Mouse (Mus musculus): ENCODE results near the gene Fgf8.

The Fgf8 gene

DNA sequence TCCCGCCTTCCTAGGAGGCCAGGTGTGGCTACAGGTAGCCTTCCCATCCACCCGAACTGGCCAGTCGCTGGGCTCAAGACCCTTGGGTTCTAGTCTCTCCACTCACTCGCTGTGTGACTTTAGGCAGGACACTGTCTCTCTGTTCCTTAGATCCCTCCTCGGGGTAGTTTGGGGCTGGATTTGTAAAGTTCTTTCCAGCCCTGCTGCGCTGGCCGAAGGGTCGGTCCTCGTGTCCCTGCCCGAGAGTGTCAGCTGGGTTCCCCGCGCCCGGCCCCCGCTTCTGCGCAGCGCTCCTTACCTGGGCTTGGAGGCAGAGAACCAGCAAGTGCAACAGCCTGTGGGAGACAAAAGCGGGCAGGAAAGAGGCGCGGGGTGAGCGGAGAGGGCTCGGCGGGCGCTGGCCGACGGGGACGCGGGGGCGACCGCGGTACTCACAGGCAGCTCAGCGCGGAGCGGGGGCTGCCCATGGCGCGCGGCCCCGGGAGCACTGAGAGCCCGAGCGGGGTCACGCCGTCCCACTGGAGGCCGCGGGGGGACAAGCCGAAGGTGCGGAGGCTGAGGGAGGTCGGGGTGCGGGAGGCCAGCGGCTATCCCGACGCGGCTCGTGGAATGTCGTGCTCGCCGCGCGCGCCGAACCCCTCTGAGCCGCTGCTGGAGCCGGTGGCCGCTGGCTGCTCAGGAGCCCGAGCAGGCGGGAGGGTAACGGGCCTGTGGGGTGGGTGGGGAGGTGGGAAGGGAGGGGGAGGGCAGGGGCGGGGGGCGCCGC, at the start of gene Fgf8:
Fgf8 (minus strand) TSS at position 698 of the 766 bp plus-strand sequence.
- no peak for DNase-seq

DNA sequence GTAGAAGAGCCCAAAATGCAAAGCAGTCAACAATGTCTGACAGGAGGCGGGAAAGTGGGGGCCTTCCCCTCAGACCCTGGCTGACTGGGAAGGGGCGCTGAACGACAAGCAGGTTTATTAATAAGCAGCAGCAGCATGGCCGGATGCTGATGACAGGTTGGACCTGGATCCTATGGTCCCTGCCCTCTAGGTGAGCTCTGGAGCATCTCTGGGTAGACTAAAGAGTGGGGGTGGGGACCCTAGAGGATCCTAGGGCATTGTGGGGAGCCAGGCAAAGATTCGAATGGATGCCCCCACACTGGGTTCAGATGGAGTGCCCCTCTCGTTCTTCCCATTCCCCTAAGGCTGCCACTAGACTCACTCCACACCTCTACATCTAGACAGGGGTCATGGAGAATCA, 49.7 kb upstream of the Fgf8 start:
- DNase-seq: no peak

DNA sequence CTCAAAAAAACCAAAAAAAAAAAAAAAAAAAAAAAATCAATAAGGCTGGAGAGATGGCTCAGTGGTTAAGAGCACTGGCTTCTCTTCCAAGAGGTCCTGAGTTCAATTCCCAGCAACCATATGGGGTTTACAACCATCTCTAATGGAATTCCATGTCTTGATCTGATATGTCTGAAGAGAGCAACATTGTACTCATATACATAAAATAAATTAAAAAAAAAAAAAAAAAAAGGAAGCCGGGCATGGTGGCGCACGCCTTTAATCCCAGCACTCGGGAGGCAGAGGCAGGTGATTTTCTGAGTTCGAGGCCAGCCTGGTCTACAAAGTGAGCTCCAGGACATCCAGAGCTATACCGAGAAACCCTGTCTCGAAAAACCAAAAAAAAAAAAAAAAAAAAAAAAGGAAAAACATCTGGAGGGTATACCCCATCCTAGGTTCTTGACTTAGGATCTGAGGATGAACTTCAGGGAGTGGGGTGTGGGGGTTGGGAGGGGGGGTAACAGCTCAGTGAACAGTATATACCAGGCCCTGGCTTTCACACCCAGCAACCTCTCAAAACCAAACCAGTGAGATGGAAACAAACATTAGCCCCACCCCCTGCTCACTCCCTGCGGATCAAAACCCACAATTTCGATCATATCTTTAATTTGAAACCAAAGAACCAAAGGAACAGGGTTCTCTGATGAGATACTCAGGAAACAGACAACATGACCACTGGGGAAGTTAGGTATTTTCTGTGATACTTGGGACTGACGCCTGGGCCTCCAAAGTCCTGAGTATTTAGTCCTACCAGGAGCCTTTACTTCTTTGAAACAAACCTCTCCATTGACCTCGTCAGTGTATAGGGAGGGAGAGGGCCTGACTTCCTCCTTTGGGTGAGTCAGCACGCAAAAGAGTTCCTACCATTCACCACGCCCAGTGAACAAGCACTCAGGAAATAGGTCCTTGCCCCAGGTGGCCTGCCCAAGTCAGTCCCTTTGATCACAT, 47.5 kb upstream of the Fgf8 start:
- DNase-seq: no peak

DNA sequence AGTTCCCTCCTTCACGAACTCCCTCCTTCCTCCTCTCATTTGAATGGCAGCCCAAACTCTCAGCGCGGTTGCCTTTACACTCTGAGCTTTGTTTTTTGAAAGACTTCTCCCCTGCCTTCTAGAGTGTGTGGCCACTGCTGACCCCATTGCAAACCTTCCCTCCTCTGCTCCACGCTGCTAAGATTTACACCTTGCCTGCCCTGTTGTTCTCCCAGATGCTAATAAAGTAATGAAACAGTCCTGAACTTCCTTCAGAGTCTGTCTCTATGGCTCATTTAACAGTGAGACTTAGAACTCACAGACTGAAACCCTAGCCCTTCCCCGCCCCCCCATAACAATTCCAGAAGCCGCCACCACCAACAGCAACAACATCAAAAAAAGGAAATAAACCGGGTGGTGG, 46.6 kb upstream of the Fgf8 start:
- DNase-seq: no peak

DNA sequence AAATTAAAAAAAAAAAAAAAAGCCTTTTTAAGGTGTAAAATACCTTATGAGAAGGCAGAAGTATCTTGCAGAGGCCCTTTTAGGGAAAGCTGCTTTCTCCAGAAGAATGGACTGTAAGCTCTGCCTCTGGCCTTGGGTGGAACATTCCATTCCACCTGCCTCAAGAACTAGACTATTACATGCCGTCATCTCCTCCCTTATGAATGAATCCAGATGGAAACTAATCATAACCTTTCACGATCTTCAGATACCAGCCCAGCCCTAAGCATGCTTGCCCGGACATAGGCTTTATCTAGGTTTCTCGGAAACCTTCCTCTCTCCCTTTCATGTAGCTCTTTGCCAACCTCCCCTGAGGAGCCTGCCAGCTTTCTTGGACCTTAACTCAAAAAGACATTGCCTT, 45.6 kb upstream of the Fgf8 start:
- no peak for DNase-seq

DNA sequence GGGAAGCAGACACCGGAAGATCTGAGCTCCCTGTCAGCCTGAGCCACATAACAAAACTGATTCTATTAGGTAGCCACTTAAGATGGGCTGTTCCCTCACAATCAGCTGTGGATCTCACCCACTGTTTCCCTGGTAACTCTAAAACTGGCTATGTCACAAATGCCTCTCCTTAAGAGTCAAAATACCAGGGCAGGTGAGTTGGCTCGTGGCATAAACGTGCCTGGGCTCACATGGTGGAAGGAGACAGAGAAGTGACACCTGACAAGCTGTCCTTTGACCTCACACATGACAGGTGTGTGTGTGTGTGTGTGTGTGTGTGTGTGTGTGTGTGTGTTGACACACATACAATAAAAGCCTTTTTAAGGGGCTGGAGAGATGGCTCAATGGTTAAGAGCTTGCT, 44.7 kb upstream of the Fgf8 start:
- no peak for DNase-seq

DNA sequence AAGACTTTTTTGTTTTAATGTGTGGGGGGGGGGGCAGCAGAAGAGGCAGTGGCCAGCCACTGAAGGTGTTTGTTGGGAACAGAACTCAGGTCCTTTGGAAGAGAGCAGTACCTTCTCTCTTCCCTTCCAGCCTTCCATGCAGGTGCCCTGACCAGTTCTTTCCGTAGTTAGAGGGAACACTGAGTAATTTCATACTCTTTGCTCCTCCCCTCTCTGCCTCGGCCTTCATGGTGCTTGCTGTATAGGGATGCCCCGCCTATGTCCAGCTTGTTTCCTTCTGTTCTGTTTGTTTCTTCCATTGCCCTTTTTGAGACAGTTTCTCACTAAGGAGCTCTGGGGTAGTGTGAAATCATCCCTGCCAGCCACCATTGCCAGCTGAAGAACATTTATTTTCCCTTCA, 42.8 kb upstream of the Fgf8 start:
- DNase-seq: no peak

DNA sequence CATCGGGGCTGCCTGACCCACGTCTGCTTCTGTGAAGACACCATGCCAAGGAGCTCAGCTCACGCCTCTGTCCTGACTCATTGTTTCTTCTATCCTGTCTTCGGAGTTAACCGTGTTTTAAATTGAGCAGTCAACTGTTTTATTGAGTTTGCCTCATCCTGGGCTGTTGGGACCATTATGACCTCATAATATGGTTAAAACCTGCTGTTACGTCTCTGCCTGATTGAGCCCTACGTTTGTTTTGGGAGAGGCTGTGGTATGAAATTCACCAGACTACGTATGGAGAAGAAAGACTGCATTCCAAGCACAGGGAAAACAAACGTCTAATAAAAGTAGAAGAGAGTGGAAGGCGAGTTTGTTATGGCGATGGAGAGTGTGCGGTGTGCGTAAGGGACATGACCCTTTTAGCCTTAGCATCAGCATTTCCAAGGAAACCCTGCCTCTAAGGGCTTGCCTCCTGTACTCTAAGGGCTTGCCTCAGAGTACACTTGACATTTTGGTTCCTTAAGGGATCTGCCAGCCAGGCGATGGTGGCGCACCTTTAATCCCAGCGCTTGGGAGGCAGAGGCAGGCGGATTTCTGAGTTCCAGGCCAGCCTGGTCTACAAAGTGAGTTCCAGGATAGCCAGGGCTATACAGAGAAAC, 41.3 kb upstream of the Fgf8 start:
- peak; percentile 26 for DNase-seq

DNA sequence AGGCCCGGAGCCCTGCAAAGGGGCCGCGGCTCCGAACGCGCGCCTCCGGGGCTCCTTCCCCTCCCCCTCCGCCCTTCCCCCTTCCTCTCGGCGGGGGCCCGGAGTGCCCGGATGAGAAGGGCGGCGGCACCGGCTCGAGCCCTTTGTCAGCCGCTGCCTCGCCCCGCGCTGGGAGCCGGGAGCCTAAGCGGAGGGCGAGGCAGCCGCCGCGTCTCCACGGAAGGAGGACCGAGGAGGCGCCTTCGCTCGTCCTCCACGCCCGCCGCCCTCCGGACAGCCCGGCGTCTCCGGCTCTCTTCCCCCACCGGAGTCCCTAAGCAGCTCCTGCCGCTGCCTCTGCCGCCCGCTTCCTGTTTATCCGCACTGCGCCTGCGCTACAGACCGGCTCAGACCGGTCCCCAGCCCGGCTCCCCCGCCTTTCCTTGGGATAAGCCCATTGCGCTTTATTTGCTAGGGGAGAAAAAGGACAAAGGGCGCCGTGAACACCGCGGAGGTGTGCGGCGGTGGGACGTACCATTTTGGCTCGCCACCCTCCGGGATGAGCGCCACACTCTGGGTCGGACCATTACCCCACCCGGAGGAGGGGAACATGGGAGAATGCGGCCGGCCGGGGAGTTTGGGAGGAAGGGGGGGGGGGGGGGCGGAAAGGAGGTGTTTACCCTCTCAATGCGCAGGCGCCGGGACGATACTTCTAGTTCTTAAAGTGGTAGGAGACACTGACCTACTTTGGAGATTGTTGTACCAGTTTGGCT, 40.6 kb upstream of the Fgf8 start, which contains the start of gene Mgea5:
Mgea5 (minus strand) TSS at position 657 of the 752 bp plus-strand sequence.
- peak; percentile 98 for DNase-seq

DNA sequence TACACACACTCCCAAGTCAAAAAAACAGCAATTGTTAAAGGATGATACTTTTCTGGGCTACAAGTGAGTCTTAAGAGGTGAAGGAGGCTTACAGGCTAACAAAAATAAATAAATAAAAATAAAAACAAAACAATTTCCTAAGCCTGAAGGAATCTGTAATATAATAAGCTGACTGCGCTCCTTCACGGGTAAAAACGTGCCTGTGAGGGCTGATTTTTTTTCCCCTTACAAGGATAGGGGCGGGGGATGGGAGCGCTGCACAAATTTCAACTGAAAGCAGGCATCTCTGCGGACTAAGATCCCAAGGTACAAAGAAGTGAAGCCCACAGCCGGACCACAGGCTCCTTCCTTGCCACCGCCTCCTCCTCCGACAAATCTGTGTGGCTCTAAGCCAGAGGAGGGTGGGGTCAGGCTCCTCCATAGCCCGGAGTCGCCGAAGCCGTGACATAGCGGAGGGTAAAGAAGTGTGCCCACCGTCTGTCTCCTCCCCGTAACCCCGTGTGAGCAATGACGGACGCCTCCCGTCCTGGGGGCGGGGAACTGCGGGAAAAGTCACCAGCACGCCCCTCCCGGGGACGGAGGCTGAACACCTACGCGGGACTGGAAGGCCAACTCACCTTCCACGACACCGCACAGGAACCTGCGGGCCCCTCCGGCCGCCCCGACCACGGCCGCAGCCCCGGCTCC, 39.7 kb upstream of the Fgf8 start:
- DNase-seq: peak; percentile 61

DNA sequence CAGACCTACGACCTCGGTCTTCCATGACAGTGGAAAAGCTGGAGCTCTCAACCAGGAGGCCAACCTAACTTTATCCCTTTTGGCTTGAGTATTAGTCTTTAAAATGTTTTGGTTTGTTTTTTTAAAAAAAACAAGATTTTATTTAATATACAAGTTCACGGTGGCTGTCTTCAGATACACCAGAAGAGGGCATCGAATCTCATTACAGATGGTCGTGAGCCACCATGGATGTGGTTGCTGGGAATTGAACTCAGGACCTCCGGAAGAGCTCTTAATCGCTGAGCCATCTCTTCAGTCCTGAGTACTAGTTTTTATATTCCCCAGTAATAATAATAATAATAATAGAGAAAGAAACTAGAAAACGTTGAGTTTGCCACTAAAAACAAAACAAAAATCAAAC, 39.0 kb upstream of the Fgf8 start:
- no peak for DNase-seq

DNA sequence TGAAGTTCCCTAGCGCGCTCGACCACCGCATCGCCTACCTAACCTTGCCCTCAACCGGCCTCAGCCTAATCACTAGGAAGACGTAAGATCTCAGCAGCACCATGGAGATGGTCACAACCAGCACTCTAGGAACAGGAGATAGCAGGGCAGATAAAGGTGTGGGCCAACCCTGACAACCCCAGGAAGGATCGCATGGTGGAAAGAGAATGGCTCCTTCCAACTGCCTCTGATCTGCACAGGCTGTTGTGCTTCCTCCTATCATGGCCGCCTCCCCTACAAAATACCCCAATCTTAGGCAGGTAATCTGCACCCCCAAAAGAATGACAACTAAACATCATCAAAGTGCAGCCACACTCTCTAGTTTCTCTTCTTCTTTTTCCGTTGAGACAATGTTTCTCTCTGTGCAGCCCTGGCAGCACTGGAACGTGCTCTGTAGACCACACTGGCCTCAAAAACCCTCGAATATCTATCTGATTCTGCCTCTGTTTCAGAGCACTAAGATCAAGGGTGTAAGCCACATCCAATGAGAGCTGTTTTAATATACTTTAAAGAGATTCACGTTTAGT, 37.7 kb upstream of the Fgf8 start:
- no peak for DNase-seq

DNA sequence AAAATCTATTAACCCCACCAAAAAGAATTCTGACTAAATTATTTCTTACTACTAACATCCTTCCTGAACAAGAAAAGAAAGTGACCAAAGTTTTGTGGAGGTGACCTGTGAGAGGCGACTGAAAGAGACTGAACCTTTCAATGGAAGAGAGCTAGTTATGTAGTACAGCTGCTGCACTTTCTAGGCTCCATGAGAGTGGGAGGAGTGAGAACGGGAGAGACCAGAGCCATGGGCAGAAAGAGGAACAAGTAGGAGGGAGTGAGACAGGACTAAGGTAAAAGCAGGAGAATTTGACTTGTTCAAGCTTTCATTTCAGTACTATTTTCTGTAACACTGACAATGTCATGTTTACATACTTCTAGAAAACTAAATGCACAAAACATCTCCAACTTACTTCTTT, 32.8 kb upstream of the Fgf8 start:
- no peak for DNase-seq

DNA sequence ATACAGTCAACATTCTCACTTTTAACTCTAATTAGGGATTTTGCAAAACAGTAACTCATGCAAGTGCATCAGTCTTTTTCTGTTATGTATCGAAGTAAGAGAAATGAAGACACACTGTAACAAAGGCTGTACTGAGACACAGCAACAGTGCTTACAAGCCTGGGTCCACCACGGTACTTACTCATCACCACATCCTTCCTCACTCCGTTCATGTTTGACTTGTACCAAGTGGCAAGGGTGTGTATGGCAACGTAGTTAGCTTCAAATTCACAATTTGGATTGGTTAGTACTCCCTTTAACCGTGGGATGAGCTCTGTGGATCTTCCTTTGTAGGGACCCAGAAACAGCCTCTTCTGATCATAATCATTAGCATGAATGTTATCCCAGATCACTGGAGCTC, 28.8 kb upstream of the Fgf8 start:
- DNase-seq: no peak

DNA sequence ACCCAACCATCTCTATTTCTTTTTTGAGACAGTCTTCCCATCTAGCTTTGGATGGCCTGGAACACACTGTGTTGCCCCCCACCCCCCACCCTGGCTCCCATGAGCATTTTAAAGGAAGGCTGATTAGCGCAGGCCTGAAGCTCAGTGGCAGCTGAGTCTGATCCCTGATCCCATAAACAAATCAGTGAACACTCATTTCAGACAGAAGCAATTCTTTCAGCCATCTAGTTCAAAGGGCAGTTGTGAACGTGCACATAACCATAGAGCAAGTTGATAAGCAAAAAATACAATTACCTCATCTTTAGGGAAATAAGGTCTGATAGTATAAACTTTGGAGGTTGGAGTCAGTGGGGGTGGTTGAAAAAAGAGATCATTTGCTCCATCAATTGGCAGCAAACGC, 18.1 kb upstream of the Fgf8 start:
- no peak for DNase-seq

DNA sequence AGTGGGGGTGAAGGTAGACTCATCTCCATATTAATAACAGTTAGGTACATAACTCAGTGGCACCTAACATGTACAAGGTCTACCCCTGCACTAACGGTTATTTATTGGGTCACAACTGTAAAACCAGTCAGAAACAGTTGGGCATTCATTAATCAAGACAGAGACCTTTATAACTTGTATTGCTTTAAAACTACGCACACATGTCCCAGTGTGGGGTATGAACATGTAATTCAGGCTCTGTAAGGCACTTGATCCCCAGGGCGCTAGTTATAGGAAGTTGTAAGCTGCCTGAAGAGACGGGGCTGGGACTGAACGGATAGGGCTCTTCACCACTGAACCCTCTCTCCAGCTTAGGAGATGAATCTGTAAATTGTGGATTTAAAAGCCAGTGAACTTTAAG, 16.0 kb upstream of the Fgf8 start:
- DNase-seq: no peak

DNA sequence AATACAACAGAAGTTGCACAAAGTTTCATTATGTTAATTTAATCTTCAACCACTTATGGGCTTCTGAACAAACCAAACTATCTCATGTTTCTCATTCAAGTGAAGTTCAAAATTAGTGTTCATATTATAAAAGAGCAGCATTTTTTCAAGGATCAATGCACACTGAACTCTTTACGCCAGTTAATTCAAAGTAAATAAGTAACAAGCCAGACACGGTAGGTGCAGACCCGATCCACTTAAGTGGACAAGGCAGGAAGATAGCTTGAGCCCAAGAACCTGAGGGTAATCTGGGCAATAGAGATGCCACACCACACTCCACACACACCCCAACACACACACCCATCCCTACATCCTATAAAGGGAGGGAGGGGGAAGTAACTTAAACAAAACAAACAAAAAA, 10.8 kb upstream of the Fgf8 start:
- DNase-seq: no peak

DNA sequence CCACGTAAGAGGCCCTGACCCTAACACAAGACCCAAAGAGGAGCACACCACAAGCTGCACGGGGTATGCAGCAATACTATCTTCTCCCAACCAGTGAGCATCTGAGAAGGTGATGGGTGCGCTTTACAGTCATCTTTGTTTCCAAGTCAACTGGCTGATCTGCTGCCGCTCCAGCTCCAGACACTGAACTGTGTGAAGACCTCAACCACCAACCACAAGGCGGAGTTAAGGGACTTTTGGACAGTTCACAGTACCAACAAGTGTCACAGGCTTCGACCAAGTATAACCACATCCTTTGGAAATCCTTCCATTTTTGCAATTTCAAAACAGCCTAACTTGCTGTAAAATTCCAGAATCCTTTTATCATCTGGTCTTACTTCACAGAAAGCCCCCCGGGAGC, 9.2 kb upstream of the Fgf8 start:
- DNase-seq: no peak

DNA sequence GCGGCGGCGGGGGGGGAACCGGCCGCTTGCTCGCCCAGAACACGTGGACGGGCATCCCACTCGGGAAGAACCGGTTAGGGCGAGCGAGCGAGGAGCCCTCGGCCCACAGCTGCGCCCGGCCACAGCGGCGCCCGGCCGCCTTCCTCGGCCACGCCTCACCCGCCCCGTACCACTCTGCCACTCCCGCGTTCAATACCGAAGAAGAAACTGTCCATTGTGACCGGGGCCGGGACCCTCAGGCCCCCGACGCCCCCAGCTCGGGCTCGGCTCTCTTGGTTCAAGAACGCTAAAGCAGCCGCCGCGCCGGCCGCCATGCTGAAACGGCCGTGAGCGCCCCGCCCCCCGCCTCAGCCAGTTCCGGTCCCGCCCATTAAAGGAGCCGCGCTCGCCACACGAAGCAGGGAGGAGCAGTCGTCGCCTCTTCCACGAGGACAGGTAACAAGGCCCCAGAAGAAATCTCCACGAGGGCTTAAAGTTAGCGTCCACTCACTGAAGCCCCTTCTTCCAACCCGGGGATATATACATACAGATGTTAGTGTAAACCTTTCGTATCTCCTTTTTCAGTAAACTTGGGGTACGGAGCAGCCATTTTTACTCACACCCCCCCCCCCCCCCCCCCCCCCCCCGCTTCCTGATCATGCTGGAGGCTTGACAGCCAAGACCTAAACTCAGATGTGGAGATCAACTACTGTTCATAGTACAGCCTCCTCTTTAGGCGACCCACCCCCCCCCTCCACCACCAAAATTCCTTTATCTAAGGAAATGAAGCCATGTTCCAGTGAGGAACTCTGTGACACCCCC, 6.7 kb upstream of the Fgf8 start, which contains the start of gene Npm3:
Npm3 (minus strand) TSS at position 349 of the 801 bp plus-strand sequence.
- DNase-seq: peak; percentile 56

DNA sequence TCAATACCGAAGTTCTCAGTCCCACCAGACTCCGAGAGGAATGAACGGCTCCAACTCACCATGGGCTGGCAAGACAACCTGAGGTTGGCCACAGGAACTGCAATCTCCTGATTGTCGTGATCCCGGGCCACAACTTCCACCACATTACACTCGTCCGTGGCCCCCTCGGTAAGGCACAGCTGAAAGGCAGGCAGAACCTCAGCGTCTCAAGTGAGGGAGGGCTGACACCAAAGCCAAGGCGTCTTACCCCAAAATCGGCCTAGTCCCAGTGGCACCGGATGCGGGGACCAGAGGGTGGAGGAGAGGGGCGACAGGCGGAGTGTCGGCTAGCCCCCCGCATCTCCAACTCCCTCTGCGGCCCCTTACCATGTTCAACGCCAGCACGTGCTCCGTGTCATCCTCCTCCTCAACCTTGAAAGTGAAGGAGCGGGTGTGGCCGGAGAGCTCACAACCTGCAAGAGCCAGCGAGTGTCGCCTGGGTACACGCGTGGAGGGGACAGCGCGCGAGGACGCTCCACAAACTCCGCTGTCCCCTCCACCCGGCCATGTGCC, 6.1 kb upstream of the Fgf8 start:
- DNase-seq: no peak

All from cerebellum, adult 8-10 months (tissue).